Mouse (Mus musculus): ENCODE data around the gene Crlf3. TPM values are rescaled to one million over a fixed set of nuclear protein-coding genes. Genes with fewer than 3 reads are reported as not detected.
A peak's percentile ranks its signal among the peaks of the same experiment; 100 is the strongest.

Gene Crlf3
- 10 to 100 TPM; 16.6 to 27.7 TPM for total RNA-seq (2021)
- long read RNA-seq, transcript Crlf3-201 (8 exons, 2,396 nt): major isoform, 16 of 22 reads
- long read RNA-seq, partial matches to known transcripts: 1 of 22 reads
- long read RNA-seq, other reads (novel, unspliced or antisense): 4 of 22 reads

GRCm38 (mm10) chr11:80080826-80081728, at the start of gene Crlf3:
Crlf3 (minus strand) TSS chr11:80080991.
- peak; percentile 84 to 94 for DNase-seq (ENCODE audit: low spot score in 2 of 2)

GRCm38 (mm10) chr11:80116411-80116810, 35.6 kb upstream of the Crlf3 start:
- no peak for DNase-seq (ENCODE audit: low spot score in 2 of 2)

GRCm38 (mm10) chr11:80104407-80104806, 23.6 kb upstream of the Crlf3 start:
- DNase-seq (ENCODE audit: low spot score in 2 of 2): no peak

- DNase-seq (ENCODE audit: low spot score in 2 of 2): no peak
These were observed 20.5 kb upstream of the Crlf3 start for GRCm38 (mm10) chr11:80101298-80101697.

- DNase-seq (ENCODE audit: low spot score in 2 of 2): no peak
These were observed 17.8 kb upstream of the Crlf3 start for GRCm38 (mm10) chr11:80098444-80099056.

GRCm38 (mm10) chr11:80090555-80091164, 9.9 kb upstream of the Crlf3 start:
- no peak for DNase-seq (ENCODE audit: low spot score in 2 of 2)

GRCm38 (mm10) chr11:80089817-80090214, 9.0 kb upstream of the Crlf3 start:
- DNase-seq (ENCODE audit: low spot score in 2 of 2): no peak

- peak; percentile 74 to 92 for DNase-seq (ENCODE audit: low spot score in 2 of 2)
These were observed 8.4 kb upstream of the Crlf3 start, which contains the start of gene Atad5 for GRCm38 (mm10) chr11:80088917-80089816. Atad5 (plus strand) TSS chr11:80089400.

- peak; percentile 67 to 93 for DNase-seq (ENCODE audit: low spot score in 2 of 2)
These were observed 6.1 kb upstream of the Crlf3 start for GRCm38 (mm10) chr11:80086844-80087243.

GRCm38 (mm10) chr11:80085356-80086055, 4.7 kb upstream of the Crlf3 start:
- no peak for DNase-seq (ENCODE audit: low spot score in 2 of 2)

- DNase-seq (ENCODE audit: low spot score in 2 of 2): no peak
These were observed 1.1 kb upstream of the Crlf3 start for GRCm38 (mm10) chr11:80081786-80082319.

GRCm38 (mm10) chr11:80080381-80080825, 388 bp downstream of the Crlf3 start:
- DNase-seq (ENCODE audit: low spot score in 2 of 2): no peak

- DNase-seq (ENCODE audit: low spot score in 2 of 2): no peak
These were observed 1.0 kb downstream of the Crlf3 start for GRCm38 (mm10) chr11:80079751-80080150.

GRCm38 (mm10) chr11:80078831-80079230, 2.0 kb downstream of the Crlf3 start:
- DNase-seq (ENCODE audit: low spot score in 2 of 2): no peak

- no peak for DNase-seq (ENCODE audit: low spot score in 2 of 2)
These were observed 2.8 kb downstream of the Crlf3 start for GRCm38 (mm10) chr11:80077784-80078545.

- no peak for DNase-seq (ENCODE audit: low spot score in 2 of 2)
These were observed 5.0 kb downstream of the Crlf3 start for GRCm38 (mm10) chr11:80075608-80076277.

GRCm38 (mm10) chr11:80072365-80072764, 8.4 kb downstream of the Crlf3 start:
- no peak for DNase-seq (ENCODE audit: low spot score in 2 of 2)

GRCm38 (mm10) chr11:80071039-80071438, 9.8 kb downstream of the Crlf3 start:
- no peak for DNase-seq (ENCODE audit: low spot score in 2 of 2)

All from layer of hippocampus, adult 18-20 months (tissue).